Mouse (Mus musculus) ovary, adult 2 months (tissue): ENCODE data around the gene Ppp2r5e. TPM values are rescaled to one million over a fixed set of nuclear protein-coding genes. Genes with fewer than 3 reads are reported as not detected.

Experiments
- polyA plus RNA-seq: library from polyadenylated mRNA; depleted of rRNA; stranded (reverse); fragments of >200 nt; gene quantifications from 2 replicates; pipeline ENCODE4 v1.2.3, GENCODE M21; 2012; rRNA removed

Ppp2r5e gene
- polyA plus RNA-seq = 21.8 and 34.5 TPM in 2 replicates

GRCm38 (mm10) chr12:75596154-75597002 is at the start of gene Ppp2r5e:
Ppp2r5e (minus strand) TSS chr12:75596245.

GRCm38 (mm10) chr12:75416681-75417080 is 179.4 kb downstream of the Ppp2r5e start, which contains the start of gene Gphb5:
Gphb5 (minus strand) TSS chr12:75416781.

Other genes starting within 250 kb of the Ppp2r5e start
- 0.08 TPM in 1 of 2 replicates, not detected in the other for gene Gphb5, start 179.5 kb downstream of the Ppp2r5e start, polyA plus RNA-seq
- gene Wdr89, start 73.3 kb upstream of the Ppp2r5e start, polyA plus RNA-seq = 3.5 and 3.9 TPM in 2 replicates
- 59.0 and 71.1 TPM in 2 replicates for gene Sgpp1, start 139.5 kb upstream of the Ppp2r5e start, polyA plus RNA-seq
- gene Syne2, start 221.9 kb upstream of the Ppp2r5e start, polyA plus RNA-seq = 206 and 209 TPM in 2 replicates